Mouse (Mus musculus) spleen, adult 2 months (tissue): ENCODE results near the gene Olfr1371.

Experiments used
- CTCF ChIP-seq: fragments of 200-500 bp; IDR thresholded peaks from 2 replicates; pipeline ENCODE4 v1.5.1; 2011; ENCODE audit warnings: mild to moderate bottlenecking, inconsistent platforms; ENCODE audit not compliant: insufficient read depth, insufficient read length, insufficient replicate concordance; ENCODE audit errors: extremely low read depth
- POLR2A ChIP-seq: fragments of 200-500 bp; IDR thresholded peaks from 2 replicates; pipeline ENCODE4 v1.6.1; 2011; ENCODE audit warnings: low read depth, low read length, inconsistent platforms

- TF ChIP-seq CTCF (no peak), POLR2A (no peak)
Observed at GRCm38 (mm10) chr11:52262338-52262737, 48.6 kb upstream of the Olfr1371 start.
